Mouse (Mus musculus) adrenal gland, postnatal 14 days (tissue): ENCODE results near the gene Tnpo2. TPM values are rescaled to one million over a fixed set of nuclear protein-coding genes. Genes with fewer than 3 reads are reported as not detected.

ENCODE experiments used
- DNase-seq: peaks from one replicate; pipeline ENCODE4 v3.0.0; 2021; ENCODE audit warnings: mixed read lengths
- total RNA-seq: library from RNA; stranded (reverse); gene quantifications from 2 replicates; pipeline ENCODE4 v1.2.3, GENCODE M21; 2021

Tnpo2 gene
- total RNA-seq, 1 experiment from 2014 or later: 67.8 TPM

- no peak for DNase-seq
Measured at GRCm38 (mm10) chr8:85027516-85027855, 9.2 kb upstream of the Tnpo2 start.

DNA sequence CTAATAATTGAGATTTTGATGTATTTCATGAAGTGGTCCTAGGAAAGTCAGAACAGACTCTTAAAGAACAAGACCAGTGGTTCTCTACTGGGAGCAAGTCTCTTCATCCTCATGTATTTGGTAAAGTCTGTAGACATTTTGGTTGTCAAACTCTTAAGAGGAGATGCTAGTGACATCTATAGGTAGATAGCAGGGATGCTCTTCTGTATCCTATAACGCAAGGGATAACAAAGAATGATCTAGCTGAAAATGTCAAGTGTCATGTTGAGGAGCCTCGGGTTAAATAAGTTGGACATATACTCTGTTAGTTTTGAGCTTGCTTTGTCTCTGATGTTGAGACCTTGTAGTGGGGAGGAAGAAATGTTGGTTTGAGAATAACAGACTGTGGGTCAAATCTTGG lies 8.8 kb upstream of the Tnpo2 start:
- DNase-seq: no peak

- no peak for DNase-seq
Measured at GRCm38 (mm10) chr8:85029271-85029670, 7.4 kb upstream of the Tnpo2 start.

DNA sequence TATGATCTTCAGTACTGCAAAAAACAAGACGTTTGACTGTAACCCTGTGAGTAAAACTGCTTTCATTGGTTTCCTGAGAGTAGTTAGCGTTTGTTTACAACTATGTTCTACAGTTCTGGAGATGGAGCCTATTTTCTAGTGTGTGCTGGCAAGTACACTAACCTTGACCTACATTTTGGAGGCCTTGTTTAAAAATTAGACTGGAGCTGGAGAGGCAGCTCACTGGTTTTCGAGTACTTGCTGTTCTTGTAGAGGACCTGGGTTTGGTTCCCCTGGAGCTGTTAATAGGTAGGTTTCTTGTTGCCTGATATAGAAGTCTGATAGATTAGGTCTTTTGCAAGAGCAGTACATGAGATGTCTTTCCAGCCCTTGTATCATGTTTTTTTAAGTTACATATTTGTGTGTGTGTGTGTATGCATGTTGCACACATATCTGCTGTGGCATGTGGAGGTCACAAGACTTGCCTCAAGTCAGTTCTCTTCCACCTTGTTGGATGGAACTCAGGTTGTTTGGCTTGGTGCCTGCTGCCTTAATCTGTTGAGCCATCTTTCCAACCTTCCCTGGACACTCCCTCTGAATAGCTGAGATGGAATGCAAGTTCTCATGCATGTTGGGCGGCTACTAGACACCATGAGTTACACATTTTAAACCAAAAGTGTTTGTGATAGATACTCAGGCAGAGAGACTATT lies 3.9 kb upstream of the Tnpo2 start:
- DNase-seq: peak; percentile 42

- DNase-seq: no peak
Measured at GRCm38 (mm10) chr8:85033867-85034266, 2.8 kb upstream of the Tnpo2 start.

- peak; percentile 90 for DNase-seq
Measured at GRCm38 (mm10) chr8:85034764-85035163, 2.0 kb upstream of the Tnpo2 start.

DNA sequence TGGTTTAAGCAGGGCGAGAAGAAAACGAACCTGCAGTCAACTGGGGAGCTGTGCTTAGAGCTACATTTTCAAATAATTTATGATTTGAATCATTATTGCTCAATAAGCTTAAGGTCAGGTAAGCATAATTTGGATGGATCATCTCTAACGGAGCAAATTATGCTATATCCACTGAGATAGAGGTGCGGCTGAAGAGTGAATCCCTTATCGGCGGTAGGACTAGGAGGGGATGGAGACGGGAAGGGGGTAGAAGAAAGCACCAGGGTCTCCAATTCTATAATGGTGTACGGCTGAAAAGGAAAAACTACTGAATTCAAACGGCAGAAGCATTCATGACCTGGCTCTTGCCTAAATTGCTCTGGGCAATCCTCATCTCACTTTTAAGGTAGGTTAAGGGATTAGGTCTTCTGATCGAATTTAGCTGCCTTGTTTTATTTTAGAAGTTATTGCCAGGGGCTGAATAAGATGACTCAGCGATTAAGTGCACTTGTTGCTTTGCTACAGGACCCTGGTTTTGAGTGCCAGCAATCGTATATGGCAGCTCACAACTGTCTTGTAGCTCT lies 1.5 kb upstream of the Tnpo2 start:
- no peak for DNase-seq

GRCm38 (mm10) chr8:85035728-85036310 lies 896 bp upstream of the Tnpo2 start:
- peak; percentile 45 for DNase-seq

GRCm38 (mm10) chr8:85036381-85036717 lies 366 bp upstream of the Tnpo2 start:
- DNase-seq: no peak

- no peak for DNase-seq
Measured at GRCm38 (mm10) chr8:85037366-85037680, 608 bp downstream of the Tnpo2 start.

GRCm38 (mm10) chr8:85037681-85038531 lies 1.2 kb downstream of the Tnpo2 start:
- peak; percentile 62 for DNase-seq

DNA sequence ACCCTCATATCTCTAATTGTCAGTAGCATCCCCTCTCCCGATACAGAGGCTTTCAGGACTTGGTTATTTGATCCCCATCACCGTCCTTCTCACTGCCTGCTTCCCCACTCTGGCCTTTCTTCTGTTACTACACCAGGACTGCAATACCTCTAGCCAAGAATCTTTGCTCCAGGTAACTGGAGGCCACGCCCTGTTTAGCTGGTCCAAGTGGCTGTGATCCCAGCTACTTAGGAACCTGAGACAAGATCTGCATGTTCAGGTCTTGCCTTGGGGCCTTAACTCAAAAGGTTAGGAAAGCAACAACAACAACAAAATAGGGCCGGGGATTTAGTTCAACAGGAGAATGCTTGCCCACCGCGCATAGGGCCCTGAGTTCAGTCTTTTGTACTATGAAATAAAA lies 6.9 kb downstream of the Tnpo2 start:
- DNase-seq: no peak

DNA sequence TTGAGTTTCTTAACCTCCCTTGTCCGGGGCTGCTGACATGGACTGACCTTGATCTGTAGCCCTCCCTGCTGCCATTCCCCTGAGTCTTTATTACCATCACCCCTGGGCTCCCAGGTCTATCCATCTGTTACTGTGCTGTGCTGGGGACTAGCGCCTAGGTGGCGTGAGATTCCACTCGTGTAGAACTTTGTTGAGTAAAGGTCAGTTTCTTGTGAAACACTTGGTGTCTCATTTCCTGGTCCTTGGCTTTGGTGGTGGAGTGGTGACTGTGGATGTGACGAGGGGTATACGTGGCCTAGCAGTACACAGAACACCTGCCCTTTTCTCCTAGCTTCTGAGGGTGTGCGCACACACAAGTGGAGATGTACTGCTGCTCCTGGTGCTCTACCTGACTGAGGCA lies 20.7 kb downstream of the Tnpo2 start:
- peak; percentile 47 for DNase-seq

DNA sequence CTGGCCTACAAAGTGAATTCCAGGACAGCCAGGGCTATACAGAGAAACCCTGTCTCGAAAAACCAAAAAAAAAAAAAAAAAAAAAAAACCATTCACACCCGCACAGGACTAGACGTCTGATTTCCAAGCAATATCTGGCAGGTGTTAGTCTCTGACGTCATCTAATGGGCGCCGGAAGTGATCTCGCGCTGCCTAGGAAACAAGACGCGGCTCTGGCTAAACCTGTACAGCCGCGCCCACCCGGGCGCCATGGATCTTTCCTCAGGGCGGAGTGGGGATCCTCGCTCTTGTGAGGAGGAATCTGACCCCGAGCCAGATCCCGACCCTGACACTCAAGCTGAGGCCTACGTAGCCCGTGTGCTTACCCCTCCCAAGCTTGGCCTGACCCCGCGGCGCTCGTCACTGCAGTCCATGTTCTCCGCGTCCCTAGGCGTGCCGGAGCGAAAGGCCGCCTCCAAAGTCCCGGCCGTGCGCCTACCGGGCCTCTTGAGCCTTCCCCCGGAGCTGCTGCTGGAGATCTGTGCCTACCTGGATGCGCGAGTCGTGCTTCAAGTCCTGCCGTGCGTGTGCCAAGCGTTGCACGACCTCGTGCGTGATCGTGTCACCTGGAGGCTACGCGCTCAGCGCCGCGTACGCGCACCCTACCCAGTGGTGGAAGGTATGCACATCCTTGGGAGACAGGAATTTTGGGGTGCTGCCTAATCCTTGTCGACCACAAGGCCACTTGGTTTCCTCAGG lies 23.3 kb downstream of the Tnpo2 start, which contains the start of gene Fbxw9:
Fbxw9 (plus strand) TSS at position 177 of the 738 bp plus-strand sequence.
- peak; percentile 93 for DNase-seq

DNA sequence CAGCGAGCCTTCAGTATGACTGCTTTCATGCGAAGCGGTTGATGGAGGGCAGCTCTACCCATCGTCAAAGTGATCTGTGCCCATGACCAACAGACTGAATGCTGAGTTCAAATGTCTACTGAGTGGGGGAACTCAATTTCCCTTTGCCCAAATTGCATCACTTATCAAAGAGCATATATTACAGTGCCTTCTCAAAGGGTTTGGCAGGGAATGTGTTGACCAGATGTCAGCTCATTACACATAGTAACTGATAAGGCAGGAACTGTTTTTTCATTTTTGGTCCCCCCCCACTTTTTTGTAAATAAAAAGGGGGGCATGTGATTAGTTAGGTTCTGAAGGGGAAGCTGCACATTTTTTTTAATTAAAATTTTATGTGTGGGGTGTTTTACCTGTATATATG lies 25.9 kb downstream of the Tnpo2 start:
- no peak for DNase-seq

- DNase-seq: no peak
Measured at GRCm38 (mm10) chr8:85065213-85065612, 28.5 kb downstream of the Tnpo2 start.

GRCm38 (mm10) chr8:85067155-85067554 lies 30.4 kb downstream of the Tnpo2 start:
- DNase-seq: no peak

DNA sequence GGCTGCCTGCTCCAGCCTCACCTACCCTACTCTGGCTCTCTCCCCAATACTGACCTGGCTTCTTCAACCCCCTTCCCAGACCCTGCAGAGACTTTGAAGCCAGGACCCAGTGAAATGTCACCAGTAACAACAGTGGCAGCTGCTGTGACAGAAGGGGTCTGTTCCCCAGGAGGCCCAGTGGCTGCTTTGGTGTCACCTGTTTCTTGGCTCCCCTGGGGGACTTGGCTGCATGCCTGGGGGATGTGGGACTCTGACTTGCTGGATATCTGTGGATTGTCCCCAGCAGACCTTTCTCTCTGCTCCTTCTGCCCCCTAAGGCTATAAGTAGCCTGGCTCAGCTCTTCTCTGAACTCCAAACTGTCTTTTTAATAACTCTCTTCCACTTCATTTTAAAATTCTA lies 31.3 kb downstream of the Tnpo2 start, which contains the start of gene Gm5741:
Gm5741 (minus strand) TSS at position 1 of the 400 bp plus-strand sequence.
- DNase-seq: no peak

- no peak for DNase-seq
Measured at GRCm38 (mm10) chr8:85071041-85071440, 34.3 kb downstream of the Tnpo2 start.

- peak; percentile 94 for DNase-seq
Measured at GRCm38 (mm10) chr8:85071514-85072281, 35.0 kb downstream of the Tnpo2 start, which contains the start of gene Dhps. Gene Dhps, plus strand, starts transcription at chr8:85071757.

GRCm38 (mm10) chr8:85072364-85072929 lies 35.7 kb downstream of the Tnpo2 start:
- DNase-seq: no peak
